Mouse (Mus musculus) mature B cell (primary cell): ENCODE measurements around the gene Copb1.

ENCODE experiments used
- in situ Hi-C: fragments of 300-500 bp; cut with MboI; formaldehyde crosslinking; loops from 2 replicates; pipeline ENCODE4 v1.14.3; 2019

Copb1 gene

GRCm38 (mm10) chr7:114253885-114254833 lies at the start of gene Copb1:
Gene Copb1, minus strand, starts transcription at chr7:114254711.
- in situ Hi-C loops = no loop called here

GRCm38 (mm10) chr7:114301293-114301782 lies 46.8 kb upstream of the Copb1 start:
- in situ Hi-C loops = no loop called here

GRCm38 (mm10) chr7:114300782-114301181 lies 46.3 kb upstream of the Copb1 start:
- in situ Hi-C loops = no loop called here

- in situ Hi-C loops = no loop called here
These were observed 44.7 kb upstream of the Copb1 start for GRCm38 (mm10) chr7:114299247-114299646.

- in situ Hi-C loops = no loop called here
These were observed 40.2 kb upstream of the Copb1 start for GRCm38 (mm10) chr7:114294698-114295097.

GRCm38 (mm10) chr7:114293903-114294302 lies 39.4 kb upstream of the Copb1 start:
- in situ Hi-C loops = no loop called here

- in situ Hi-C loops = no loop called here
These were observed 38.0 kb upstream of the Copb1 start for GRCm38 (mm10) chr7:114292501-114292971.

GRCm38 (mm10) chr7:114291461-114292335 lies 37.2 kb upstream of the Copb1 start:
- in situ Hi-C loops = no loop called here

- in situ Hi-C loops = no loop called here
These were observed 35.6 kb upstream of the Copb1 start for GRCm38 (mm10) chr7:114290078-114290506.

- in situ Hi-C loops = loop anchor here (5.0 to 10.0 kb wide), 3 partner anchors 33 to 208 kb away; no protein-coding TSS in a partner anchor
These were observed 29.9 kb upstream of the Copb1 start for GRCm38 (mm10) chr7:114284296-114284910.

- in situ Hi-C loops = loop anchor here (5.0 to 10.0 kb wide), 3 partner anchors 34 to 209 kb away; no protein-coding TSS in a partner anchor
These were observed 28.5 kb upstream of the Copb1 start for GRCm38 (mm10) chr7:114283006-114283405.

GRCm38 (mm10) chr7:114281671-114282070 lies 27.2 kb upstream of the Copb1 start:
- in situ Hi-C loops = loop anchor here (5.0 to 10.0 kb wide), 3 partner anchors 36 to 211 kb away; no protein-coding TSS in a partner anchor

GRCm38 (mm10) chr7:114276005-114276752 lies 21.7 kb upstream of the Copb1 start, which contains the start of gene Psma1:
Gene Psma1, minus strand, starts transcription at chr7:114276118.
- in situ Hi-C loops = no loop called here

- in situ Hi-C loops = no loop called here
These were observed 21.0 kb upstream of the Copb1 start for GRCm38 (mm10) chr7:114275372-114276004.

GRCm38 (mm10) chr7:114268446-114268845 lies 13.9 kb upstream of the Copb1 start:
- in situ Hi-C loops = no loop called here

- in situ Hi-C loops = no loop called here
These were observed 2.8 kb downstream of the Copb1 start for GRCm38 (mm10) chr7:114251684-114252083.

GRCm38 (mm10) chr7:114233980-114234379 lies 20.5 kb downstream of the Copb1 start:
- in situ Hi-C loops = no loop called here

GRCm38 (mm10) chr7:114232982-114233381 lies 21.5 kb downstream of the Copb1 start:
- in situ Hi-C loops = no loop called here

GRCm38 (mm10) chr7:114231857-114232256 lies 22.7 kb downstream of the Copb1 start:
- in situ Hi-C loops = no loop called here

GRCm38 (mm10) chr7:114226521-114226920 lies 28.0 kb downstream of the Copb1 start:
- in situ Hi-C loops = no loop called here
